Mouse (Mus musculus): ENCODE data around the gene Klf15. TPM values are rescaled to one million over a fixed set of nuclear protein-coding genes. Genes with fewer than 3 reads are reported as not detected.

Klf15 gene
- total RNA-seq, 4 experiments from 2014 or later, result 26.7 to 83.2 (median 44.3) TPM

Other genes starting within 250 kb of the Klf15 start
- gene Vmn1r53, start 238.1 kb upstream of the Klf15 start, total RNA-seq (2022), result not detected
- gene Vmn1r54, start 216.3 kb upstream of the Klf15 start, total RNA-seq (2022), result not detected
- not detected for gene BC048671, start 161.4 kb upstream of the Klf15 start, total RNA-seq (2022)
- gene Chst13, start 137.4 kb upstream of the Klf15 start, total RNA-seq (2022), result not detected
- gene Uroc1, start 129.3 kb upstream of the Klf15 start, total RNA-seq (2022), result under 1 TPM in 1 of 4 experiments, not detected in 3; 0.11 TPM
- gene Zxdc, start 93.1 kb upstream of the Klf15 start, total RNA-seq (2022), result 10 to 100 TPM; 11.6 to 14.2 (median 12.1) TPM
- gene Cfap100, start 33.8 kb upstream of the Klf15 start, total RNA-seq (2022), result under 1 TPM in 1 of 4 experiments, not detected in 3; 0.56 TPM
- 1 to 10 TPM; 2.4 to 5.5 (median 4.0) TPM for gene Aldh1l1, start 23.9 kb downstream of the Klf15 start, total RNA-seq (2022)
- gene Slc41a3, start 142.1 kb downstream of the Klf15 start, total RNA-seq (2022), result 10 to 100 TPM; 60.8 to 78.9 (median 75.8) TPM